Mouse (Mus musculus) frontal cortex, postnatal 36 days (tissue): ENCODE measurements around the gene Trim2.
A peak's percentile ranks its signal among the peaks of the same experiment; 100 is the strongest.

Experiments used
- DNase-seq, 2 experiments: peaks; one replicate each; pipeline ENCODE4 v3.0.0; 2022; ENCODE audit warnings: low spot score in 2 of 2

Trim2 gene

GRCm38 (mm10) chr3:84288931-84289330 is 17.7 kb downstream of the Trim2 start:
- no peak for DNase-seq

GRCm38 (mm10) chr3:84287256-84287655 is 19.4 kb downstream of the Trim2 start:
- DNase-seq: no peak

GRCm38 (mm10) chr3:84286311-84286710 is 20.4 kb downstream of the Trim2 start:
- no peak for DNase-seq

GRCm38 (mm10) chr3:84284796-84285195 is 21.9 kb downstream of the Trim2 start:
- no peak for DNase-seq

DNA sequence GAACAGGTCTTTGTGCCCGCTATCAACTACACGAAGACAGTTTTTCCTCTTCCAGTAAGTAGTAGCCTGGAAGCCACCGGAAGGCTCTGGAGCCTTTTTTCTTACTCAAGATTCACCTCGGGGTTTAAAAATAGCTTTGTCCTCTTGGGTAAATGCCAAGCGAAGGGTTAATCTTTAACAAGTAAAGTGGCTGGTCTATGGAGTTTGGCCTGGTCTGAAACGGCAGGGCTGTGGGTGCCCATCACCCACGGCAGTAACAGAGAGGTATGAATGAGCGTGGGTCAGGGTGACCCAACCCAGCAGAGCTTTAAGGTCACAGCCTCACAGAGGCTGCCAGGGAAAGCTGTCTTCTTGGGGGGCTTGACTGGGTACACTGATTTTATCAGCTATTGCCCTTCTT is 23.2 kb downstream of the Trim2 start:
- DNase-seq: no peak

DNA sequence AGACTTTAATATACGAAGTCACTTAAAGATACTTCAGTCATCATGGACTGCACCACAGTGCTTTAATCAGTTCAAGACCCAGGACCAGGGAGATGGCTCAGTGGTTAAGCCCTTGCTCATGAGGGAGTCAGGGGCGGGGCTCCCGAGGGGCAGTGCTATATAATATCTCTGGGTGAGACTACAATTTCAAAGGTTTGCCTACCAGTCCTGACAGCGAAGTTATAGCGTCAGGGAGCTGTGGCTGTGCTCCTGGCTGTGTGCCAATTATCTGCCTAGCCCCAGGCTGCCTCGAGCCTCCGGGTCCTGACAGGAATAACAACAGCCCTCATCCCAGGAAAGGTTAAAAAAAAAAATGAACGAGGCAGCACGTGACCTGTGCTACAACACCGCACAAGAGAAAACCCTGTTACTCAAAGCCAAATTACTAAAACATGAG is 24.7 kb downstream of the Trim2 start:
- no peak for DNase-seq

GRCm38 (mm10) chr3:84278809-84279208 is 27.9 kb downstream of the Trim2 start:
- DNase-seq: no peak

DNA sequence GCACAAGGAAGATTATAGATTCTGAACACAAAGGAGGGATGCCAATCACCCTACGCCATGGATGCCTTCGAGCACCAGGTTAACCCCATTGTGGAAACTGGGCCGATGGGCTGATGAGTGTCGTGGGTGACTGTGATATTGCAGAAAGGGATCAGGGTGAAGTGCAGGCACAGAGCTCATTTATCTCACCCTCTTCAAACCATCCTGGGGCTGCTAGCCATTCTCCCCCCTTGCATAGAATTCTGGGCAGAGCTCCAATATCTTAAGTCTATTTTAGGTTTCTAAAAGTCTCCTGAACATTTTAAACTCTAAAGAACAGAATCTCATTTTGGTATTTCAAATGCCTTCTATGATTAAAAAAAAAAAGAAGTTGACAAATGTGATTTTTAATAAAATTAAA is 31.6 kb downstream of the Trim2 start:
- no peak for DNase-seq

DNA sequence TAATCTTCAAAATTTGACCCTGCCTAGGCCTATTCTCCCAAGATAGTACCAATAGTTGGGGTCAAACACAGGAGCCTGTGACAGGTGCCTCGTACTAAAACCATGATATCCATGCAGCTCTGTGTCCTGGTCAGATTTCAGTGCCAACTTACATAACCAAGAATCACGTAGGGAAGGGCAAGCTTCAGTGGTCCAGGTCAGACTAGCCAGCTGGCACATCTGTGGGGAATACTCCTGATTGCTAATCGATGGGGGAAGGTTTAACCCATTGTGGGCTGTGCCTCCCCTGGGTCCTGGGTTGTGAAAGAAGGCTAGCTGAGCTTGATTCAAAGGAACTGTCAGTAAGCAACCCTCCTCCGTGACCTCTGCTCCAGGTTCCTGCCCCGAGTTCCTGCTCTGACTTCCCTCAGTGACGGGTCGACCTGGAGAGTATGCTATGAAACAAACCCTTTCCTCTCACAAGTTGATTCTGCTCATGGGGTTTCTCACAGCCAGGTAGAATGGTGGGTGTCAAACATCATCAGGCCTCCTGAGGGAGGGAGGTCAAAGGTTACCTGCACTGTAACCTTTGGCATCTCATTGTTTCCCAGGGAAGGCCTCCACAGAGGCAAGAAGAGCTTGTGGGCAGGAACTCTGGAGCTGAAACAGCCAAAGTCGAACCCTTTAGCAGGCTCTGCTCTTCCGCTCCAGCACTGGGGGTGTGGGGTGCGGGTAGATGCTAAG is 34.2 kb downstream of the Trim2 start:
- DNase-seq: no peak

- DNase-seq: no peak
These were observed 34.9 kb downstream of the Trim2 start for GRCm38 (mm10) chr3:84271794-84272193.

GRCm38 (mm10) chr3:84271058-84271457 is 35.6 kb downstream of the Trim2 start:
- DNase-seq: no peak

DNA sequence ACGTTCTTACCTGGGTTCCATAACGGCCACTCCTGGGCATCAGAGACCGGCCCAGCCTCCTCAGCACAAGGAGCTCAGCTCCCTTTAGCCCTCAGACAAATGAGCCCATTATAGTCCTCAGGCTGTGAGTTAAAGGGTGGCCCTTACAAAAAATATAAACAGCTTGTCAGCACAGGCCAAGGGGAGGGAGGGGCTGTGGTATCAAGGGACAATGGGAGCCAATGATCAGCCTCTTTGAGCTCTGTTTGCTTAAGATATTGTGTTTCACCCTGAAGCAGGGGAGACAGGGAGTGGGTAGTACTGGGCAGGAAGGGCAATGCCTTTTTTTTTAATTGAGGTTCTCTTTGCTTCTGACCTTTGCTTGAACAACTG is 36.1 kb downstream of the Trim2 start:
- DNase-seq: no peak

DNA sequence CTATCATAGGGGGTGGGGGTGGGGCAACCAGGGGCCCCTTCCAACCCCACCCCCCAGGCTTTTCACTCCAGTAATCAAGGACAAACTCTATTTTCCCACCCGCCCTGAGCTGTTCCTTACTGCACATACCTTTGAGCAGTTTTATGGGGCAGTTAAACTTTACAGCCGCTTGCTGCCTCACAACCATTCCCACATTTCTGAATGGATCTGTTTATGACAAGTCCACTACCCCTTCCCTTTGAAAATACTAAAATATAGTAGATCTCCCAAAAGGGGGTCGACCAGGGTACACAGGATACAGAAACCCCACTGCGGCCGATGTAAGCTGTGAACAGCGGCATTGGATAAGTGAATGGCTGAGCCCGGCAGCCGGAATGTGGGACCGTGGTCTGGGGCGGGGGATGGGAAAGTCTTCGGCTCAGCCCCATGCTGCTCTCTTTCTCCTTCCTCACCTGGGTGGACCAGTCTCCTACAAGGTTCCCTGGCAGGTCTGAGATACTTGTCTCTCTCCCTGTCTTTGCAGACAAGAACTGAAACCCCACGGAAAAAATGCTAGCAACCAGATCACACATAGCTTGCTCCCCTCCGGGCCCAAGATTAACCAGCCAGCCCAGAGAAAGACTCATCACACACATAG is 36.6 kb downstream of the Trim2 start:
- no peak for DNase-seq

GRCm38 (mm10) chr3:84268434-84268833 is 38.2 kb downstream of the Trim2 start:
- DNase-seq: no peak

- no peak for DNase-seq
These were observed 40.2 kb downstream of the Trim2 start for GRCm38 (mm10) chr3:84266391-84266931.

DNA sequence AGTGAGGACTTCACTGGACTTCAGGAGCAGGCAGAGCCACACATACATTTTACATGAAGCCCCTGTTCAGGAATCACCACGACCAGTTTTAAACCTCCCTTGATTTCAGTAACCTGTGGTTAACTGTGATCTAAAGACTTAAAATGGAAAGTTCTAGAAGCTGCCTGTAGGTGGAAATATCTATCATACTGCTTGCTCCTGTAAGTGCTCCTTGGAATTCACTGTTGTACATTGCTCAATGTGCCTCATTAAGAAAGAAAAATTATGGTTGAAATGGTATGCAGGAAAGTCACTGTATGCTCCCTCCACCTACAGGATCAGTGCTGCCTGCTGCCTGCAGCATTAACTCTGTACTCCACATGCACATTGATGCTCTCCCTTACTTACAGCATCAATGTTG is 41.6 kb downstream of the Trim2 start:
- DNase-seq: no peak

- DNase-seq: no peak
These were observed 42.3 kb downstream of the Trim2 start for GRCm38 (mm10) chr3:84264395-84264794.

DNA sequence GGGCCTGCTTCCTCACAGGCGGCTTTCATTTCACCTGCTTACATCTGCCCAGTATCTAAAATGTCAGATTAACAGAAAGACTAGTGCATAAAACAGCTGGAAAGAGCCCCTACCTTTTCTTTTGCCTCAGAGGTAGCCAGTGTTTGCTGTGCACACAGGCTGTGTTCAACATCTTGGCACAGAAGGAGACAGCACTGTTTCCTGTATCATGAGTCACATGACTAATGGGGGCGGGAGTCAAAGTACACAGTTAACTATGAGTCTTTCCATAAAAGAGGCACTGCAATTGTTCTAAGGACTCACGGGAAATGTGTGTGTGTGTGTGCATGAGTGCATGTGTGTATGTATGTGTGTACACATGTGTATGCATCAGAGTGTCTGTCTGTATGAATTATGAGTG is 43.9 kb downstream of the Trim2 start:
- no peak for DNase-seq

GRCm38 (mm10) chr3:84261863-84262262 is 44.8 kb downstream of the Trim2 start:
- no peak for DNase-seq

GRCm38 (mm10) chr3:84260837-84261236 is 45.8 kb downstream of the Trim2 start:
- DNase-seq: no peak

- no peak for DNase-seq
These were observed 46.6 kb downstream of the Trim2 start for GRCm38 (mm10) chr3:84260024-84260535.

GRCm38 (mm10) chr3:84259281-84260023 is 47.2 kb downstream of the Trim2 start:
- peak; percentile 81 to 83 for DNase-seq
